In genomic region chr1:127422565-127422964, GRCm38 (mm10) we compare ENCODE assay signal across 25 mouse cellular contexts.
A peak's percentile ranks its signal among the peaks of the same experiment; 100 is the strongest.
DNase-seq lines count a peak whose midpoint lies in the region; ATAC-seq and TF ChIP-seq lines count a peak whose summit lies in the region.
"Had no signal": no experiment of that assay in that cellular context is flagged by ENCODE, and none has a peak within 500 bp of the region (broad histone marks: within the 10 kb centered on the region; RNA-seq: fewer than 3 reads in every experiment).

No protein-coding gene starts in this region.

- H3K4me2 ChIP-seq in embryonic facial prominence, embryonic 14.5 days (ENCODE audit: low read depth, low read length) = no peak overlapping the region
- H3K4me2 ChIP-seq in forebrain, embryonic 16.5 days (ENCODE audit: low read length) = no peak overlapping the region
- no peak overlapping the region for H3K4me2 ChIP-seq in kidney, embryonic 14.5 days (replicated peaks; ENCODE audit: low read depth, low read length)
- H3K4me2 ChIP-seq: embryonic facial prominence, embryonic 13.5 days; hindbrain, embryonic 15.5 days; intestine, embryonic 15.5 days; liver, embryonic 15.5 days; midbrain, embryonic 15.5 days; neural tube, embryonic 12.5 days had no signal

- 46% methylated on average over 4 of the region's 4 CpGs for WGBS in embryonic facial prominence, embryonic 14.5 days
- 85% methylated on average over 4 of the region's 4 CpGs for WGBS in embryonic facial prominence, embryonic 10.5 days
- 51% methylated on average over 4 of the region's 4 CpGs for WGBS in forebrain, embryonic 16.5 days
- 83% methylated on average over 4 of the region's 4 CpGs for WGBS in kidney, embryonic 14.5 days

- no peaks in the 10 kb centered on the region for H3K9me3 ChIP-seq in embryonic facial prominence, embryonic 14.5 days (ENCODE audit: control insufficient read depth, low read length)
- H3K9me3 ChIP-seq in embryonic facial prominence, embryonic 10.5 days = no peaks in the 10 kb centered on the region
- no peaks in the 10 kb centered on the region for H3K9me3 ChIP-seq in forebrain, embryonic 16.5 days (ENCODE audit: control insufficient read depth, low read length)
- H3K9me3 ChIP-seq in kidney, embryonic 14.5 days (ENCODE audit: control insufficient read depth, low read length) = no peaks in the 10 kb centered on the region
- H3K9me3 ChIP-seq: embryonic facial prominence, embryonic 13.5 days; heart, embryonic 10.5 days; hindbrain, embryonic 15.5 days; intestine, embryonic 15.5 days; liver, embryonic 15.5 days; midbrain, embryonic 15.5 days had no signal

- H3K4me3 ChIP-seq in embryonic facial prominence, embryonic 14.5 days (ENCODE audit: low read depth, low read length) = no peak overlapping the region
- H3K4me3 ChIP-seq in embryonic facial prominence, embryonic 10.5 days = no peak overlapping the region
- H3K4me3 ChIP-seq in left cerebral cortex, adult 2 months = no peak overlapping the region
- no peak overlapping the region for H3K4me3 ChIP-seq in forebrain, embryonic 16.5 days (replicated peaks; ENCODE audit: low read length)
- no peak overlapping the region for H3K4me3 ChIP-seq in kidney, embryonic 14.5 days (ENCODE audit: low read length)
- H3K4me3 ChIP-seq: embryonic facial prominence, embryonic 13.5 days; heart, embryonic 10.5 days; hindbrain, embryonic 15.5 days; intestine, embryonic 15.5 days; liver, embryonic 15.5 days; midbrain, embryonic 15.5 days; neural tube, embryonic 12.5 days had no signal

- H3K27me3 ChIP-seq in embryonic facial prominence, embryonic 14.5 days (replicated peaks; ENCODE audit: control insufficient read depth, insufficient read depth, low read length) = no peaks in the 10 kb centered on the region
- H3K27me3 ChIP-seq in embryonic facial prominence, embryonic 10.5 days (replicated peaks; ENCODE audit: low read depth, poor library complexity, severe bottlenecking) = no peaks in the 10 kb centered on the region
- H3K27me3 ChIP-seq in forebrain, embryonic 16.5 days (replicated peaks; ENCODE audit: control insufficient read depth, insufficient read depth, low read length) = no peaks in the 10 kb centered on the region
- no peaks in the 10 kb centered on the region for H3K27me3 ChIP-seq in kidney, embryonic 14.5 days (ENCODE audit: control insufficient read depth, insufficient read depth, low read length)
- H3K27me3 ChIP-seq: embryonic facial prominence, embryonic 13.5 days; hindbrain, embryonic 15.5 days; intestine, embryonic 15.5 days; liver, embryonic 15.5 days; midbrain, embryonic 15.5 days; neural tube, embryonic 12.5 days; Patski had no signal

- no peak overlapping the region for H3K27ac ChIP-seq in embryonic facial prominence, embryonic 14.5 days (replicated peaks; ENCODE audit: low read depth, low read length)
- H3K27ac ChIP-seq in embryonic facial prominence, embryonic 10.5 days (replicated peaks) = no peak overlapping the region
- H3K27ac ChIP-seq in left cerebral cortex, adult 2 months = no peak overlapping the region
- H3K27ac ChIP-seq in forebrain, embryonic 16.5 days (ENCODE audit: low read length) = no peak overlapping the region
- H3K27ac ChIP-seq in kidney, embryonic 14.5 days (ENCODE audit: low read depth, low read length) = no peak overlapping the region
- H3K27ac ChIP-seq: embryonic facial prominence, embryonic 13.5 days; heart, embryonic 10.5 days; hindbrain, embryonic 15.5 days; intestine, embryonic 15.5 days; liver, embryonic 15.5 days; macrophage; midbrain, embryonic 15.5 days; neural tube, embryonic 12.5 days had no signal

- TF ChIP-seq CTCF in left cerebral cortex, adult 2 months (IDR thresholded peaks at IDR 0.05) = no peak

- peak; percentile 71 for DNase-seq in embryonic facial prominence, embryonic 14.5 days (ENCODE audit: low spot score)
- no peak for DNase-seq in embryonic facial prominence, embryonic 10.5 days (ENCODE audit: low spot score)
- DNase-seq in left cerebral cortex, postnatal 4 days = peak; percentile 59
- DNase-seq in left cerebral cortex, adult 2 months (ENCODE audit: extremely low spot score in 1 of 2, low spot score in 2 of 2) = no peak
- peak; percentile 23 for DNase-seq in cerebellum, adult 8-10 months
- no peak for DNase-seq in adrenal gland, postnatal 25 days
- DNase-seq: gastrocnemius, postnatal 10 days; heart, postnatal 4 days; kidney, adult 9 months; kidney, postnatal 25 days; liver; retina, postnatal 1 day; right cerebral cortex, postnatal 4 days; thymus, postnatal 14 days had no signal

- intact Hi-C loops in left cerebral cortex, postnatal 4 days (cut with DNase I) = no loop called here
- intact Hi-C loops in left cerebral cortex, adult 2 months (cut with DNase I) = no loop called here

- H3K4me1 ChIP-seq in embryonic facial prominence, embryonic 14.5 days (ENCODE audit: control insufficient read depth, insufficient read depth, low read length) = peaks cover 15% of the 10 kb centered on the region
- peaks cover 46% of the 10 kb centered on the region for H3K4me1 ChIP-seq in embryonic facial prominence, embryonic 10.5 days
- H3K4me1 ChIP-seq in forebrain, embryonic 16.5 days (replicated peaks; ENCODE audit: control insufficient read depth, insufficient read depth, low read length) = peaks cover 26% of the 10 kb centered on the region
- no peaks in the 10 kb centered on the region for H3K4me1 ChIP-seq in kidney, embryonic 14.5 days (ENCODE audit: control insufficient read depth, insufficient read depth, low read length)

- no peak for ATAC-seq in embryonic facial prominence, embryonic 14.5 days (ENCODE audit: low read depth)
- peak; percentile 51 for ATAC-seq in forebrain, embryonic 16.5 days
- ATAC-seq in kidney, embryonic 14.5 days (ENCODE audit: low FRiP score, low TSS enrichment) = no peak
- ATAC-seq: intestine, embryonic 15.5 days; midbrain, embryonic 15.5 days; Patski had no signal

- H3K36me3 ChIP-seq in embryonic facial prominence, embryonic 14.5 days (ENCODE audit: control insufficient read depth, insufficient read depth, low read length) = peaks cover 3% of the 10 kb centered on the region; the same call in 1 of the 2 replicates
- peaks cover 3% of the 10 kb centered on the region for H3K36me3 ChIP-seq in embryonic facial prominence, embryonic 10.5 days (replicated peaks)
- H3K36me3 ChIP-seq in forebrain, embryonic 16.5 days (ENCODE audit: control insufficient read depth, insufficient read depth) = no peaks in the 10 kb centered on the region
- no peaks in the 10 kb centered on the region for H3K36me3 ChIP-seq in kidney, embryonic 14.5 days (ENCODE audit: control insufficient read depth, insufficient read depth, low read length)
- H3K36me3 ChIP-seq: heart, embryonic 10.5 days; hindbrain, embryonic 15.5 days; liver, embryonic 15.5 days had no signal

- H3K9ac ChIP-seq in embryonic facial prominence, embryonic 14.5 days (ENCODE audit: low read depth, low read length) = no peak overlapping the region
- no peak overlapping the region for H3K9ac ChIP-seq in forebrain, embryonic 16.5 days (replicated peaks; ENCODE audit: low read depth, low read length)
- H3K9ac ChIP-seq in kidney, embryonic 14.5 days (ENCODE audit: low read depth, low read length) = no peak overlapping the region
- H3K9ac ChIP-seq: embryonic facial prominence, embryonic 13.5 days; hindbrain, embryonic 15.5 days; intestine, embryonic 15.5 days; liver, embryonic 15.5 days; midbrain, embryonic 15.5 days; neural tube, embryonic 12.5 days had no signal

Comparison
In these comparisons a context has a peak if more than half of its experiments do, and no peak if none do; other contexts are left out.
1. DNase-seq: peak in embryonic facial prominence, embryonic 14.5 days (single experiment), left cerebral cortex, postnatal 4 days (single experiment) and cerebellum, adult 8-10 months (single experiment); none in embryonic facial prominence, embryonic 10.5 days (single experiment), left cerebral cortex, adult 2 months (0 of 2) and adrenal gland, postnatal 25 days (single experiment).